Mouse (Mus musculus): ENCODE measurements at regions not wholly inside any gene's neighbourhood (a gene's known extent, or its start where the extent isn't known, plus 50 kb on each side); places are given as distances from the start of the nearest gene placed in this dataset.

- Histone ChIP-seq H3K4me2 (replicated peaks) (no peak overlapping the region), H3K27ac (replicated peaks) (no peak overlapping the region), H3K9ac (replicated peaks) (no peak overlapping the region), H3K36me3 (no peaks in the 10 kb centered on the region), H3K4me3 (no peak overlapping the region), H3K9me3 (no peaks in the 10 kb centered on the region), H3K27me3 (no peaks in the 10 kb centered on the region), H3K4me1 (no peaks in the 10 kb centered on the region)
- ATAC-seq (ENCODE audit: low FRiP score, low read depth): no peak
- 83% methylated on average over 3 of the region's 3 CpGs for WGBS
Measured at GRCm38 (mm10) chr16:75663871-75664270, 71.2 kb downstream of the Rbm11 start.

GRCm38 (mm10) chr16:75667589-75667988 lies 74.9 kb downstream of the Rbm11 start:
- Histone ChIP-seq H3K9me3 (no peaks in the 10 kb centered on the region), H3K4me1 (no peaks in the 10 kb centered on the region), H3K4me2 (replicated peaks) (no peak overlapping the region), H3K36me3 (no peaks in the 10 kb centered on the region), H3K27ac (replicated peaks) (no peak overlapping the region), H3K4me3 (no peak overlapping the region), H3K9ac (replicated peaks) (no peak overlapping the region), H3K27me3 (no peaks in the 10 kb centered on the region)
- WGBS: 85% methylated on average over 2 of the region's 2 CpGs
- no peak for ATAC-seq (ENCODE audit: low FRiP score, low read depth)

DNA sequence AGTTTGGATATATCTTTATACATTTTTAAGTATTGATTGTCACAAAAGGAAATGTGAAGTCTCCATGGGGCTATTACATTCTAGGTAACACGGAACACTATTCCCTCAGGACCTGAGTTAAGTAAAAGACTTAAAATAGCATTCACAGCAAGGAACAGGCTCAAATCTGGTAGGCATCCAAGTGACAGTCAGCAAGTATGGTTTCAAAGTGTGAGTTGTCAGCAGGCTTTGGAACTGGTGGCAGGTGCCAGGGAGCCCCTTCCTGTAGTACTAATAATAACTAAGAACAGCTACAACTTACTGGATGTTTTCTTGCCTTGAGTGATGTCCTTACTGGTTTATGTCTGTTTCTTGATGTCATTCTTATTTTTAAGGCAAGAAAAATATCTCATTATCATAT lies 79.5 kb downstream of the Rbm11 start:
- no peak overlapping the region for H3K4me3 ChIP-seq
- H3K9me3 ChIP-seq: no peaks in the 10 kb centered on the region
- no peak overlapping the region for H3K9ac ChIP-seq (replicated peaks)
- WGBS: 79% methylated on average over 1 of the region's 1 CpGs
- no peaks in the 10 kb centered on the region for H3K27me3 ChIP-seq
- H3K4me2 ChIP-seq (replicated peaks): no peak overlapping the region
- no peaks in the 10 kb centered on the region for H3K36me3 ChIP-seq
- no peaks in the 10 kb centered on the region for H3K4me1 ChIP-seq
- H3K27ac ChIP-seq (replicated peaks): no peak overlapping the region
- no peak for ATAC-seq (ENCODE audit: low FRiP score, low read depth)

DNA sequence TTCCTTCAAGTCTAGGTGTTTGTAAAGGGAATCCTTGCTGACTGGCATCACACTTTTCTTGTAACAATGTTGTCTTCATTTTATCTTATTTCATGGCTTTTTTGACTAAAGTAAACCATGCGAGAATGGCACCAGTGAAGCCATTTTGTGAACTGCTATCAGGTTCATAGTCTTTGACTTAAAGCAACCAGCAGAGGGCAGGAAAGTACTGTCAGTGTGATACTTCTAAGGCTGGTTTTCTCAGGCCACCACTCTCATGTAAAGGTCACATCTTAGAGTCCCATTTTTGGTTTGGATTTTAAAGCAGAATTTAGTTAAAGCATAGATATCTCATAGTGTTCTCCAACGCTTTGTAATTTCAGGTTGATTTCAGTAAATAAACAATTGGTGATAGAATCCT lies 83.2 kb downstream of the Rbm11 start:
- H3K4me3 ChIP-seq: no peak overlapping the region
- H3K9me3 ChIP-seq: no peaks in the 10 kb centered on the region
- H3K4me2 ChIP-seq (replicated peaks): no peak overlapping the region
- ATAC-seq (ENCODE audit: low FRiP score, low read depth): peak; percentile 72; the same call in 1 of the 2 replicates
- H3K4me1 ChIP-seq: no peaks in the 10 kb centered on the region
- H3K36me3 ChIP-seq: no peaks in the 10 kb centered on the region
- 65% methylated on average over 2 of the region's 2 CpGs for WGBS
- H3K27me3 ChIP-seq: no peaks in the 10 kb centered on the region
- no peak overlapping the region for H3K27ac ChIP-seq (replicated peaks)
- no peak overlapping the region for H3K9ac ChIP-seq (replicated peaks)

DNA sequence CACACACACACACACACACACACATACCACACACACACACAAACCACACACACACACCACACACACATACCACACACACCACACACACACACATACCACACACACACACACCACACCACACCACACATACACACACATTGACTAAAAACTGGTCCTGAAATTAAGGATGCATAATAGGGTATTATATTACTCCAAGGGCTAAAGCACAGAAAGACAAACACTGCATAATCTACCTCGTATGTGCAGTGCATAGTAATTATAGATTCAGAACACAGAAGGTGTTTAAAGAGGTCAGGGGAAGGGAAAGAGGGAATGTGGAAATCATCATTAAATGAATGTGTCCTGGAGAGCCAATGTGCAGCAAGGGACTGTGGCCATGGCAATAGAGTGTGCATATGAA lies 84.5 kb downstream of the Rbm11 start:
- Histone ChIP-seq H3K4me2 (replicated peaks) (no peak overlapping the region), H3K36me3 (no peaks in the 10 kb centered on the region), H3K4me3 (no peak overlapping the region), H3K4me1 (no peaks in the 10 kb centered on the region), H3K9ac (replicated peaks) (no peak overlapping the region), H3K27me3 (no peaks in the 10 kb centered on the region), H3K9me3 (no peaks in the 10 kb centered on the region), H3K27ac (replicated peaks) (no peak overlapping the region)
- 36% methylated on average over 1 of the region's 1 CpGs for WGBS
- 0 out of 2 replicates have a peak, but pooled peaks have one; percentile 49 for ATAC-seq (ENCODE audit: low FRiP score, low read depth)

Measured in midbrain, embryonic 12.5 days (tissue).